Mouse (Mus musculus) brain, embryonic 14.5 days (tissue): ENCODE measurements around the gene Hsd17b7. TPM values are rescaled to one million over a fixed set of nuclear protein-coding genes. Genes with fewer than 3 reads are reported as not detected.
A peak's percentile ranks its signal among the peaks of the same experiment; 100 is the strongest.

Source experiments
- DNase-seq: peaks from one replicate; pipeline ENCODE4 v3.0.0-alpha.2; 2011; ENCODE audit warnings: low read depth
- CTCF ChIP-seq: fragments of 200-500 bp; IDR thresholded peaks from 2 replicates; pipeline ENCODE4 v1.5.1; 2012; ENCODE audit warnings: inconsistent platforms, mild to moderate bottlenecking, moderate library complexity, borderline replicate concordance; ENCODE audit not compliant: insufficient read depth, insufficient read length; ENCODE audit errors: extremely low read depth
- POLR2A ChIP-seq: fragments of 200-500 bp; IDR thresholded peaks from 2 replicates; pipeline ENCODE4 v1.6.1; 2012; ENCODE audit warnings: mild to moderate bottlenecking, inconsistent platforms, borderline replicate concordance; ENCODE audit not compliant: poor library complexity, insufficient read depth, insufficient read length, severe bottlenecking; ENCODE audit errors: extremely low read depth
- polyA plus RNA-seq: library from polyadenylated mRNA; depleted of rRNA; stranded (reverse); fragments of >200 nt; gene quantifications from 2 replicates; pipeline ENCODE4 v1.2.3, GENCODE M21; 2012

The Hsd17b7 gene
- polyA plus RNA-seq, 1 experiment = 14.6 TPM

- DNase-seq = no peak
- TF ChIP-seq POLR2A (no peak), CTCF (no peak)
Observed at GRCm38 (mm10) chr1:169970936-169971335, 1.9 kb upstream of the Hsd17b7 start.

GRCm38 (mm10) chr1:169969516-169969886 lies 460 bp upstream of the Hsd17b7 start:
- TF ChIP-seq CTCF (no peak), POLR2A (no peak)

GRCm38 (mm10) chr1:169953106-169953505 lies 15.9 kb downstream of the Hsd17b7 start:
- DNase-seq = no peak
- TF ChIP-seq CTCF = no peak
- no peak for TF ChIP-seq POLR2A

More at GRCm38 (mm10) chr1:169969516-169969886, 460 bp upstream of the Hsd17b7 start:
- no peak for DNase-seq

GRCm38 (mm10) chr1:169952636-169953035 lies 16.4 kb downstream of the Hsd17b7 start:
- DNase-seq = no peak
- TF ChIP-seq POLR2A (no peak), CTCF (no peak)

GRCm38 (mm10) chr1:169951561-169951960 lies 17.5 kb downstream of the Hsd17b7 start:
- DNase-seq = no peak
- TF ChIP-seq POLR2A = no peak
- no peak for TF ChIP-seq CTCF

GRCm38 (mm10) chr1:169950651-169951050 lies 18.4 kb downstream of the Hsd17b7 start:
- TF ChIP-seq CTCF (peak; percentile 24; the same call in 1 of the 2 replicates), POLR2A (no peak)
- no peak for DNase-seq

- no peak for DNase-seq
- TF ChIP-seq POLR2A (no peak), CTCF (no peak)
Observed at GRCm38 (mm10) chr1:169949981-169950380, 19.1 kb downstream of the Hsd17b7 start.

- no peak for DNase-seq
- TF ChIP-seq POLR2A (no peak), CTCF (no peak)
Observed at GRCm38 (mm10) chr1:169948866-169949265, 20.2 kb downstream of the Hsd17b7 start.

GRCm38 (mm10) chr1:169948280-169948679 lies 20.8 kb downstream of the Hsd17b7 start:
- DNase-seq = no peak
- TF ChIP-seq POLR2A = no peak
- no peak for TF ChIP-seq CTCF

GRCm38 (mm10) chr1:169947654-169948053 lies 21.4 kb downstream of the Hsd17b7 start:
- no peak for DNase-seq
- TF ChIP-seq POLR2A (no peak), CTCF (no peak)

GRCm38 (mm10) chr1:169946004-169946403 lies 23.0 kb downstream of the Hsd17b7 start:
- no peak for DNase-seq
- no peak for TF ChIP-seq POLR2A
- TF ChIP-seq CTCF = no peak

GRCm38 (mm10) chr1:169939345-169939744 lies 29.7 kb downstream of the Hsd17b7 start:
- peak; percentile 71 for DNase-seq
- TF ChIP-seq CTCF (peak; percentile 41), POLR2A (no peak)
